Mouse (Mus musculus): Measurements from ENCODE around the gene Lrfn1. TPM values are rescaled to one million over a fixed set of nuclear protein-coding genes. Genes with fewer than 3 reads are reported as not detected.

The Lrfn1 gene
- total RNA-seq, 2 experiments from 2014 or later: 10.7 to 13.1 TPM

GRCm38 (mm10) chr7:28446446-28446845 is 5.3 kb upstream of the Lrfn1 start:
- DNase-seq (ENCODE audit: low spot score in 2 of 2): peak; percentile 89 to 92

GRCm38 (mm10) chr7:28447101-28447830 is 4.5 kb upstream of the Lrfn1 start:
- DNase-seq (ENCODE audit: low spot score in 2 of 2): peak in 1 of 2 experiments; percentile 33

DNA sequence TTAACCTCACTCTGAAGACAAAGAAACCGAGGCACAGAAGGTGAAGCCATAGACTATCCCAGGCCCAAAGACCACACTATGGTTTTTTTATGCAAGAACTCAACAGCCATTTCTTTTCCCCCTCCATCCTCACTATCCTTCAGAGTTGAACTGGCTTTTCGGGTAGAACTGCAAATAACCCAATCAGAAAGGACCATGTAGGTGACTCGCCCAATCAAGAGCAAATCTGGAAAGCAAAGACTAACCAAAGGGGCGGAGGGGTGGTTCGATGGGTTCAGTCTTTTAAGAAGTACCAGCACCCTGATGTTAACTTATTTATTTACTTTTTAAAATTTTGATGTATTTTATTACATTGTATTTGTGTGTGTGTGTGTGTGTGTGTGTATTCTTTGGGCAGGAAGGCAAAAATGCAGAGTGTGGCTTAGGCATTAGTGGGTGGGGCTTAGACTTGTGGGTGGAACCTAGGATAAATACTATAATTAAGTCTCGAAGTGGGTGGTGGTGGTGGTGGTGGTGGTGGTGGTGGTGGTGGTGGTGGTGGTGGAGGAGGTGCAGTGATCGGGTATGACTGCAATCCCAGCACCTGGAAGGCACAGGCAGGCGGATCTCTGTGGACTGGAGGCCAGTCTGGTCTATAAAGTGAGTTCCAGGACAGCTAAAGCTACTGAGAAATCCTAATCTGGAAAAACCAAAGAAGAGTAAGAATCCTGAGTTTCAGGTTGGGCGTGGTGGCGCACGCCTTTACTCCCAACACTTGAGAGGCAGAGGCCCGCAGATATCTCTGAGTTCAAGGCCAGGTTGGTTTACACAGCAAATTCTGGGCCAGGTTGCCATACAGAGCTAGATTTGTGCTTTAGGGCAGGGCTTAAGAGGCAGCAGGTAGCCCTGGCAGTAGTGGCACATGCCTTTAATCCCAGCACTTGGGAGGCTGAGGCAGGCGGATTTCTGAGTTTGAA is 3.6 kb upstream of the Lrfn1 start:
- no peak for DNase-seq (ENCODE audit: low spot score in 2 of 2)

- no peak for DNase-seq (ENCODE audit: low spot score in 2 of 2)
Measured at GRCm38 (mm10) chr7:28452361-28453005, 703 bp downstream of the Lrfn1 start.

DNA sequence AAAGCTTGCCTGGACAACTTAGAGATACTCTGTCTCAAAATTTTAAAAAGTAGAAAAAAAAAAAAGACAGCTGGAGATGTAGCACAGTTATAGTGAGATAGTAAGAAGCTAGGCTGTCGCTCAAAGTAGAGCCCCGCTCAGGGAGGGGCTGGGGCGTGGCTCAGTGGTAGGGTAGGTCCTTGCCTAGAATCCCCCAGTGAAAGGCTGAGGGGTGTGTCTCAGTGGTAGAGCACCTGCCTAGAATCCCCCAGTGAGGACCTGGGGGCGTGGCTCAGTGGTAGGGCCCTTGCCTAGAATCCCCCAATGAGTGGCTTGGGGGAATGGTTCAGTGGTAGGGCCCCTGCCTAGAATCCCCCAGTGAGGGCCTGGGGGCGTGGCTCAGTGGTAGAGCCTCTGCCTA is 8.6 kb downstream of the Lrfn1 start:
- DNase-seq (ENCODE audit: low spot score in 2 of 2): no peak

DNA sequence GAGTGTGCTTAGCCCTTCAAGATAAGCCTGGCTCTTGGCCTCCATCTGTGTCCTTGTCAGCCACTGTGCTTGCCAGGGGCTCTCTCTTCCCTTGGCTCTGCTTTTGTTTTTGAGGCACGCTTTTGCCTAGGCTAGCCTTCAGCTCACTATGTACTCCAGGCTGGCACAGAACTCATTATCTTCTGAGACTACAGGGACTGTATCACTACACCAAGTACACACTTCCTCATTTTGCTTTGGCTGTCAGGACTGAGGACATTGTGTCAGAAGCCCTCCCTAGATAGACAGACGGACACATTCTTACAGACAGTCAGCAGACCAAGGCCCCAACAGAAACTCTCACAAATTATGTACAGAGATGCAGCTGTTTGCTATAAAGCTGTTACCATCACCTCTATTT is 11.0 kb downstream of the Lrfn1 start:
- DNase-seq (ENCODE audit: low spot score in 2 of 2): no peak

DNA sequence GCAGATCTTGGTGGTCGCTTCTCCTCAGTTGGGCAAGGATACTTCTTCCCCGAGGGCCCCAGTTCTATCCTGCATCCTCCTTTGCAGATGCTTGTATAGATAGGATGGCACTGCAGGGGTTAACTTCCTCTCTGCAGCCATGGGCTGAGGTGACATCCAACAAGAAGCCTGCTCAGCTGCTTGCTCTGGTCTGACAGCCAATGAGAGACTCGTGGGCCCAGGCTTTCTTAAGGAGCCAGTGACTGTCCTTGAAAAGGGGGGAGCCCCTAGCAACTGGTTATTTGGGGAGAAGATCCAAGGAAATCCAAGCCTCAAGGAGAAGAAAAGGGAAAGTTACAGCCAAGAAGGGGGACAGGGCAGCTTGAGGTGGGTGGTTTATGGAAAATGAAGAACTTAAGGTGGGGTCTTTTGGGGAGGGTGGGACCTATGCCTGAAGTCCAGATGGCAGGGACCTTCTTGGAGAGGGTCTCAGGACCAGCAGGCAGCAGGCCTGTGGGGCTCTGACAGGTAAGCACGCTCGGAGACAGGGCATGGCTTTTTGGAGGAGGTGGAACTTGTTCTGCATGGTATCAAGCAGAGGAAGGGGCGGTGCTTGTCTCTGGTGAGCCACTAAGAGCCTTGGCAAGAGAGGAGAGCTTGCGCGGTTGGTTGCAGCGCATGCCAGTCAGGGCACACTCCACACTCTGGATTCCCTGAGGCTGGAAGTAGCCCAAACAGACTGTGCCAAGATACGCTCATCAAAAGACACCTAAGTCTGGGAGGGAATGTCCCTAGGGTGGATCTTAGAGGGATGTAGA is 12.8 kb downstream of the Lrfn1 start:
- peak; percentile 35 to 41 for DNase-seq (ENCODE audit: low spot score in 2 of 2)

DNA sequence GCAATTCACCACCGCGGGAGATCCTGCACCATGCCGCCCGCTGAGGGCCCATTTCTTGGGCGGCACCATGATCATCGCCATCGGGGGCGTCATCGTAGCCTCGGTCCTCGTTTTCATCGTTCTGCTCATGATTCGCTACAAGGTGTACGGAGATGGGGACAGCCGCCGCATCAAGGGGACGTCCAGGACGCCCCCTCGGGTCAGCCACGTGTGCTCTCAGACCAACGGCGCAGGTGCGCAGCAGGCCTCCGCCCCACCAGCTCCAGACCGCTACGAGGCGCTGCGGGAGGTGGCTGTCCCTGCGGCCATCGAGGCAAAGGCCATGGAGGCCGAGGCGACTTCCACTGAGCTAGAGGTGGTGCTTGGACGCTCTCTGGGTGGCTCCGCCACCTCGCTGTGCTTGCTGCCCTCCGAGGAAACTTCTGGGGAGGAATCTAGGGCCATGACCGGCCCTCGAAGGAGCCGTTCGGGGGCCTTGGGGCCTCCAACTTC is 15.0 kb downstream of the Lrfn1 start:
- DNase-seq (ENCODE audit: low spot score in 2 of 2): no peak

DNA sequence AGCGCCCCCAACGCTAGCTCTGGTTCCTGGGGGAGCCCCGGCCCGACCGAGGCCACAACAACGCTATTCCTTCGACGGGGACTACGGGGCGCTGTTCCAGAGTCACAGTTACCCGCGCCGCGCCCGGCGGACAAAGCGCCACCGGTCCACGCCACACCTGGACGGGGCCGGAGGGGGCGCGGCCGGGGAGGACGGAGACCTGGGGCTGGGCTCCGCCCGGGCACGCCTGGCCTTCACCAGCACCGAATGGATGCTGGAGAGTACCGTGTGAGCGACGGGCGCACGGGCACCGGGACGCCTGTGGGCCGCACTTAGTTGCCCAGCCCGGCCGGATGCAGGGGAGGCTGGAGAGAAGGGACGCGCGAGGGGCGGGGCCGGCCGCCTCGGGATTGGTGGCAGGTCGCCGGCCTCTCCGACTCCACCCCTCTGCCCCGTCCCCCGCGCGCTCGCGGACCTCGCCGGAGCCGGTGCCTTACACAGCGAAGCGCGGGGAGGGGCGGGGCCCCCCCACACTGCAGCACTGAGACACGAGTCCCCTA is 15.5 kb downstream of the Lrfn1 start:
- peak; percentile 60 to 66 for DNase-seq (ENCODE audit: low spot score in 2 of 2)

GRCm38 (mm10) chr7:28476191-28476590 is 24.4 kb downstream of the Lrfn1 start:
- no peak for DNase-seq (ENCODE audit: low spot score in 2 of 2)

- no peak for DNase-seq (ENCODE audit: low spot score in 2 of 2)
Measured at GRCm38 (mm10) chr7:28477363-28477762, 25.6 kb downstream of the Lrfn1 start.

DNA sequence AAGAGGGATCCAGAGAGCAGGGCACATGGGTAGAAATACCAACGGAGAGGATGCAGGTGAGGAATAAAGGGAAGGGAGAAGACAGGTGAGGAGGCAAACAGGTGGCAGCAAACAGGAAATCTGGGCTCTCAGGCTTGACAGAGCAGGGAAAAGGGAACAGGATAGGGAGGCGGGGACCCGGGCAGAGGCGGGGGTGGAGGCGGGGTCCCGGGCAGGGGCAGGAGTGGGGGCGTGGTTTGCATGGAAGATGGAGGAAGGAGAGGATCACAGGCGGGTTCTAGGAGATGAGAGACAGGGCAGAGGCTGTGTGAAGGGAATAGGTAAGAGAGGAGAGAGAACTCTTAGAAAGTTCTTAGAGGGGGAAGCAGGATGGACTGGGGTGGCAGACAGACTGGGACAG is 27.1 kb downstream of the Lrfn1 start:
- no peak for DNase-seq (ENCODE audit: low spot score in 2 of 2)

- no peak for DNase-seq (ENCODE audit: low spot score in 2 of 2)
Measured at GRCm38 (mm10) chr7:28482854-28483253, 31.1 kb downstream of the Lrfn1 start.

GRCm38 (mm10) chr7:28484192-28484591 is 32.4 kb downstream of the Lrfn1 start:
- no peak for DNase-seq (ENCODE audit: low spot score in 2 of 2)

DNA sequence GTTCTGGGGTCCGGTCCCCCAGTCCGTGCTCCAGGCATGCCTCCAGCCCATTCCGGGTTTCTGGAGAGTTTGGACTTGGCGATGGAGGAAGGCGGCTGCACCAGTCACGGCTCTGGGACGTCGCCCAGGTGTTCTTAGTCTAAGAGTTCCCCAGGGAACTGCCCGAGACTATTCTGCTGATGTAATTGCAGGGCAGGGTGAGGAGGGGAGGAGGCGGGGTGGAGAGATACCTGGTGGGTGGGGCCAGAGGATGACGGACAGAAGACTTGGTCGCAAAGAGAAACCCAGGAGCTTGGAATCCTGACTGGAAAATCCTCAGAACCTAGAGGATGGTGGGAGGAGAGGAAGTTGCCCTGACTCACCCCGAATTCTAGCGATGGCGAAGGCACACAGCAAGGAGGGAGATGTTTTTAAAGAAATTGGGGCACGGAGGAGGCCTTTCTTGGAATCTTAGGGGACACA is 36.3 kb downstream of the Lrfn1 start:
- no peak for DNase-seq (ENCODE audit: low spot score in 2 of 2)

DNA sequence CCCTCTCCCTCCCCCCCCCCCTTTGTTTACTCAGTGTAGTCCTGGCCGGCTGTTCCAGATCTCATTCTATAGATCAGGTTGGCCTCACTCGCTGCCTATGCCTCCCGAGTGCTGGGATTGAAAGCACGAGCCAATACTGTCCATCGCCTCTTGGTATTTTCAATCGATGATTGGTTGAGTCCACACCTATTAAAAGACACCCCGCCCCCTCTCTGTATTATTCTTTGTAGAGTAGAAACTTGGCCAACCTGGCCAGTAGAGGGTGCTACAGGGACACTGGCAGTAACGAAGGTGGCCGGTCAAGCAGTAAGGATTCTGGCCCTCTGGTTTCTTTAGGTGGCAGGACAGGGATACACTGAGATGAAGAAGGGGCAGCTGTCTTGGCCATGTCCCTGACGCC is 38.6 kb downstream of the Lrfn1 start:
- DNase-seq (ENCODE audit: low spot score in 2 of 2): peak; percentile 54 to 56

GRCm38 (mm10) chr7:28490903-28491302 is 39.1 kb downstream of the Lrfn1 start:
- no peak for DNase-seq (ENCODE audit: low spot score in 2 of 2)

- DNase-seq (ENCODE audit: low spot score in 2 of 2): no peak
Measured at GRCm38 (mm10) chr7:28492310-28492709, 40.5 kb downstream of the Lrfn1 start.

DNA sequence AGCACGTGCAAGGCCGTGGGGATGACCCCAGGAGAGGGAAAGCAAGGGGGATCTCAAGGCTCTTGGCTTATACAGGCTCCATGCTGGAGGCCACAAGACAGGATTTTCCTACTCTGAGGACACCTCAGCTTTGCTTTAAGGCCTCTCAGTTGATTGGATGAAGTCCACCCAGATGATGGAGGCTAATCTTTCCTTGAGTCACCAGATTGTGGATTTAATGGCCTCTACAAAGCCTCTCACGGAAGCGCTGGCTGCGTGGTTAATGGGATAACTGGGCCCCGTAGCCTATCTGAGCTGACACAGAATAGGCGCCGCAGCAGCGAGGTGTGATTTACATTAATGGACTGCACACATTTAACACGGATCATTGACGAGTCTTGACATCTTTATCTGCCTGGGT is 43.6 kb downstream of the Lrfn1 start:
- no peak for DNase-seq (ENCODE audit: low spot score in 2 of 2)

GRCm38 (mm10) chr7:28505585-28505984 is 53.8 kb downstream of the Lrfn1 start:
- DNase-seq (ENCODE audit: low spot score in 2 of 2): no peak
